Mouse (Mus musculus): Measurements from ENCODE around the gene Gm2832.
"Not testable (repeated sequence)": the region's sequence is repeated elsewhere in the genome, so short reads cannot be mapped to it uniquely, and the experiment has no call there.

Gene Gm2832

DNA sequence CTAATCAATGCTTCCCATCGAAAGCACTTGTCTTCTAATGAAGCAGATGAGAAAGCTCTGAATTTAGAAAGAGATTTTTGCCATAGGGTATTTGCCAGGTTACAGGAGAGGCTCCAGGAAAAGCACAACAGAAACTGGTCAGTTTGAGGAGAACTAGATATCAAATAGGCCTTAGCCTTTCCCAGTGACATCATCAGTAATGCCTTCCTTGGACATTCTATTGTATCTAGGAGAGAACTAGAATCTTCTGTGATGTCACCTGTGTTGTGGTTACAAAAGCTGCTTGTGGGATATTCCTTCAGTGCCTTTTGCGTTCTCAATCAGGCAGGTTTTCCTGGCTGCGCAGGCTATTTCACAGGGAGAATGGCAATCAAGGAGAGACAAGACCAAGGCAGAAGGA lies at the start of gene Gm2832:
Gene Gm2832, plus strand, starts transcription at position 301 of the 400 bp plus-strand sequence.
- DNase-seq (ENCODE audit: low spot score in 2 of 2): not testable (repeated sequence)

DNA sequence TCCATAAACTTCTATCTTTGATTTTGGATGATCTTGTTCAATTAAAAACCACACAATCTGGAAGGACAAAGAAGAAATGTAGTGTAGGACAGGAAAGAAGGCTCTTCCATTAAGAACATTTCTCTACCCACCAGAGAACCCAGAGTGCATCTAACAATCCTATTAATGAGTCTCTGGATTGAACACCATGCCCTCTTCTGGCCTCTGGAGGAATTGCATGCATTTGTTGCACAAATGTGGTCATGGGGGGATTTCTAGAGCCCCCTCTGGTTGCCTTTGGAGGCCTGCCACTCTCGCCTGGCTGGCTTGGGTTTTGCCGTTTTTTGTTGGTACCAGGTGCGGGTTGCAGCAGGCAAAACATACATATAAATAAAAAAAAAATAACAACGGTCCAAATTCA lies 15.3 kb upstream of the Gm2832 start:
- peak; percentile 18 to 83 for DNase-seq (ENCODE audit: low spot score in 2 of 2)

DNA sequence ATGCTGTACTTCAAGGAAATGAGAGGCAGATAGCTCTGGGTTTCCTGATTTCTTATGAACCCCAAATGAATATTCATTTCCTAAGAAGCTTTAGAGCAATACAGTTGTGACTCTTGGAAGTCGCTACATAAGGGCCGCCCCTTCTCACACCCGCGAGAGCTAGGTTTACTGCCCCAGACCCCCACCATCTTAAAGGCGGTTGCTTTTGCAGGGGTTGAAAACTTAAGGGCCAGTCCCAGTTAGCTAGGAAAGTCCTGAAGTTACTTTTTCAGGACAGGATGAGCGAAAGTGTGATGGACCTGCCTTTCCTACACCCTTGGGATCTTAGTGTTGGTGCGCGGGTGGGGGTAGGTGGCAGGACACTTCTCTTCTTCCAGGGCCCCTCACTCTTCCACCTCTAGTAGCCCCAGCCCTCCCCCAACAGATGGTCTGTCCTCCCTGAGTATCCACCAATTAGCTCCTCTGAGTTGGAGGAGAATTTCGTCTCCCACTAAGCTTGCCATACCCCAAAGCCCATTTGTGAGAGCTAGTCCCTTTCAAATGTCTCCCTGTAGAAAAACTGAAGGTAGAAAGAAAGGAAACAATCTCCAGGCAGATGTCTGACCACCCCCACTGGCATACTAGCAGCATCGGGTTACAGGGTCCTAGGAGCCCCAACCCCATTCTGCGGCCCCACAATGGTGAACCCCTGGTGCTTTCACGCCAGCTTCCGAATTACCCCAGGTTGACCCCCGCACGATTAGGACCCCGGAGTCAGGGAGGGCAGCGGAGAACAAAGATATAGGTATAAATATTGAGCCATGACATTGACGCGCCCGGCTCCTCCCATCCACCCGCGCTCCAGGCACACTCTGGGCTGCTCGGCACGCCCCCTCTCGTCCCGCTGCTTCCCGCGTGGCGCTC lies 14.5 kb upstream of the Gm2832 start:
- peak; percentile 40 to 68 for DNase-seq (ENCODE audit: low spot score in 2 of 2)

DNA sequence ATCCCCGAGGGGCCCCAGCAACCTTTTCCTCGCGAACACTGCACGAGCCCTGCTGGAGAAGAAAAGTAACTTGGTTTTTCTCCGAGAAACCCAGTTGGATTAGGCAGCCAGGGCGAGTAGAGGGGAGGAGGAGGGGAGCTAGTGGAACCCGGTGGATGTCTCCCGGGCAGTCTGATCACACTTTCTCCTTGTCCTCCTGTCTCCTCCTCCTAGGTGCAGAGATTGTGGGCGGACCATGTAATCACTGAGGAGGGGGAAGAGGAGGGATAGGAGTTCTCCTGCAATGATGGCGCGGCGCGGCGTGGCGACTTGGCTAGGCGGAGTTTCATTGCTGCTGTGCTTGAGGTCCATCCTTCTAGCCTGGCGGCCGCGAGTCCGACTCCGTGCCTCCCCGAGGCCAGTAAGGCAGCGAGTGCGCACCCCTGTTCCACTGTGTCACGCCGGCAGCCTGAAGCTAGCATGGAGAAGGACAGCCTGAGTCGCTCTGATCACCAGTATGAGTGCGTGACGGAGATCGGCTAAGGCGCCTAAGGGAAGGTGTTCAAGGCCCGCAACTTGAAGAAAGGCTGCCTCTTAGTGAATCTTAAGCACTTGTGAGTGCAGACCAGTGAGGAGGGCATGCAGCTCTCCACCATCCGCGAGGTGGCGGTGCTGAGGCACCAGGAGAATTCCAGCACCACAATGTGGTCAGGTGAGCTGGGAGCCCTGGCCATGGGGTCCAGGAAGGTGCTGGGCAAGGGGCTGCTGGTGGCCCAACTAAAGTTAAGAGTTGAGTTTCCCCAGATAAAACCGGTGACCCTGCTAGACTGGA lies 13.6 kb upstream of the Gm2832 start:
- peak; percentile 25 to 76 for DNase-seq (ENCODE audit: low spot score in 2 of 2)

DNA sequence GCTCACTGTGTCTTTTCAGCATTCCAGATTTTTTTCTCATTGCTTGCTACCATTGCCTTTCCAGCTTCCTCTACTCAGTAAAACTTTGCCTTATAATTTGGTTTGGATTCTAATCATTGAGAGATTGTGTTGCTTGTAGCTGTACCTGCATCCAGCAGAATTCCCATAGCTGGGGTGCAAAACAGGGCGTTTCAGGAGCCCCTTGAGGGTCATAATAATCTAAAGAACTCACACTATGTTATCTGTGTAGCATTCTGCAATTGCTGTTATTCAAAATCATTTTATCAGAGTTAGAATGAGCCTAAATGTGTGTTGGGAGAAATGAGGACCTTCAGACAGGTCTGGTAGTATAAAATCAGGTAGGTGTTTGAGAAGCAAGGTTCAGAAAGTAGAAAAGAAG lies 7.4 kb downstream of the Gm2832 start:
- DNase-seq (ENCODE audit: low spot score in 2 of 2): peak in 1 of 2 experiments; percentile 55
